Mouse (Mus musculus): ENCODE measurements around the gene Smpd4. TPM values are rescaled to one million over a fixed set of nuclear protein-coding genes. Genes with fewer than 3 reads are reported as not detected.

Gene Smpd4
- polyA plus RNA-seq, 1 experiment from 2014 or later: 30.7 TPM

- H3K27ac ChIP-seq (replicated peaks): no peak overlapping the region
- H3K4me3 ChIP-seq: no peak overlapping the region
- no peaks in the 10 kb centered on the region for H3K4me1 ChIP-seq (replicated peaks)
- ATAC-seq (ENCODE audit: low FRiP score, low read depth): no peak
- 86% methylated on average over 4 of the region's 4 CpGs for WGBS
- no peak overlapping the region for H3K9ac ChIP-seq
- no peaks in the 10 kb centered on the region for H3K9me3 ChIP-seq
- no peaks in the 10 kb centered on the region for H3K27me3 ChIP-seq
- peaks cover 56% of the 10 kb centered on the region for H3K36me3 ChIP-seq
- H3K4me2 ChIP-seq: no peak overlapping the region
These were observed 35.1 kb downstream of the Smpd4 start for GRCm38 (mm10) chr16:17654188-17654795.

- H3K9me3 ChIP-seq: no peaks in the 10 kb centered on the region
- H3K9ac ChIP-seq: no peak overlapping the region
- H3K4me2 ChIP-seq: no peak overlapping the region
- no peaks in the 10 kb centered on the region for H3K27me3 ChIP-seq
- H3K36me3 ChIP-seq: peaks cover 58% of the 10 kb centered on the region
- H3K4me3 ChIP-seq: no peak overlapping the region
- 93% methylated on average over 5 of the region's 5 CpGs for WGBS
- no peaks in the 10 kb centered on the region for H3K4me1 ChIP-seq (replicated peaks)
- no peak overlapping the region for H3K27ac ChIP-seq (replicated peaks)
- no peak for ATAC-seq (ENCODE audit: low FRiP score, low read depth)
These were observed 37.2 kb downstream of the Smpd4 start for GRCm38 (mm10) chr16:17656212-17656871.

GRCm38 (mm10) chr16:17665568-17665967, 46.4 kb downstream of the Smpd4 start:
- no peak overlapping the region for H3K4me2 ChIP-seq
- H3K4me1 ChIP-seq (replicated peaks): no peaks in the 10 kb centered on the region
- ATAC-seq (ENCODE audit: low FRiP score, low read depth): no peak
- no peak overlapping the region for H3K9ac ChIP-seq
- no peaks in the 10 kb centered on the region for H3K27me3 ChIP-seq
- H3K36me3 ChIP-seq: peaks cover 30% of the 10 kb centered on the region
- H3K4me3 ChIP-seq: no peak overlapping the region
- H3K27ac ChIP-seq (replicated peaks): no peak overlapping the region
- no peaks in the 10 kb centered on the region for H3K9me3 ChIP-seq

- H3K4me1 ChIP-seq (replicated peaks): no peaks in the 10 kb centered on the region
- ATAC-seq (ENCODE audit: low FRiP score, low read depth): no peak
- H3K27ac ChIP-seq (replicated peaks): no peak overlapping the region
- H3K9ac ChIP-seq: no peak overlapping the region
- H3K27me3 ChIP-seq: no peaks in the 10 kb centered on the region
- no peak overlapping the region for H3K4me3 ChIP-seq
- H3K4me2 ChIP-seq: no peak overlapping the region
- H3K36me3 ChIP-seq: peaks cover 47% of the 10 kb centered on the region
- H3K9me3 ChIP-seq: no peaks in the 10 kb centered on the region
These were observed 50.7 kb downstream of the Smpd4 start for GRCm38 (mm10) chr16:17669886-17670285.

Other genes starting within 250 kb of the Smpd4 start
- gene Snap29, start 213.4 kb upstream of the Smpd4 start, polyA plus RNA-seq (2015; fragmentation: Nextera tagmentation; extraction: Ambion mirVana): 22.4 and 23.4 TPM in 2 replicates
- 64.0 and 69.7 TPM in 2 replicates for gene Pi4ka, start 213.0 kb upstream of the Smpd4 start, polyA plus RNA-seq (2015; fragmentation: Nextera tagmentation; extraction: Ambion mirVana)
- gene Crkl, start 167.4 kb upstream of the Smpd4 start, polyA plus RNA-seq (2015; fragmentation: Nextera tagmentation; extraction: Ambion mirVana): 79.6 and 85.2 TPM in 2 replicates
- 11.7 and 13.3 TPM in 2 replicates for gene Aifm3, start 129.7 kb upstream of the Smpd4 start, polyA plus RNA-seq (2015; fragmentation: Nextera tagmentation; extraction: Ambion mirVana)
- 134 and 136 TPM in 2 replicates for gene Lztr1, start 110.7 kb upstream of the Smpd4 start, polyA plus RNA-seq (2015; fragmentation: Nextera tagmentation; extraction: Ambion mirVana)
- gene Thap7, start 88.2 kb upstream of the Smpd4 start, polyA plus RNA-seq (2015; fragmentation: Nextera tagmentation; extraction: Ambion mirVana): 61.8 and 64.5 TPM in 2 replicates
- gene Lrrc74b, start 58.1 kb upstream of the Smpd4 start, polyA plus RNA-seq (2015; fragmentation: Nextera tagmentation; extraction: Ambion mirVana): 0.79 and 0.85 TPM in 2 replicates
- 2.1 and 3.3 TPM in 2 replicates for gene P2rx6, start 57.5 kb upstream of the Smpd4 start, polyA plus RNA-seq (2015; fragmentation: Nextera tagmentation; extraction: Ambion mirVana)
- 43.3 and 46.5 TPM in 2 replicates for gene Slc7a4, start 36.1 kb upstream of the Smpd4 start, polyA plus RNA-seq (2015; fragmentation: Nextera tagmentation; extraction: Ambion mirVana)
- gene Ccdc74a, start 27.1 kb downstream of the Smpd4 start, polyA plus RNA-seq (2015; fragmentation: Nextera tagmentation; extraction: Ambion mirVana): 13.4 and 14.0 TPM in 2 replicates
- gene Med15, start 113.5 kb downstream of the Smpd4 start, polyA plus RNA-seq (2015; fragmentation: Nextera tagmentation; extraction: Ambion mirVana): 45.7 and 54.2 TPM in 2 replicates
- 85.1 and 95.0 TPM in 2 replicates for gene Klhl22, start 140.3 kb downstream of the Smpd4 start, polyA plus RNA-seq (2015; fragmentation: Nextera tagmentation; extraction: Ambion mirVana)
- gene Scarf2, start 177.9 kb downstream of the Smpd4 start, polyA plus RNA-seq (2015; fragmentation: Nextera tagmentation; extraction: Ambion mirVana): 2.0 and 2.3 TPM in 2 replicates
- 4.4 and 4.5 TPM in 2 replicates for gene B830017H08Rik, start 213.8 kb downstream of the Smpd4 start, polyA plus RNA-seq (2015; fragmentation: Nextera tagmentation; extraction: Ambion mirVana)
- gene Car15, start 219.0 kb downstream of the Smpd4 start, polyA plus RNA-seq (2015; fragmentation: Nextera tagmentation; extraction: Ambion mirVana): 3.1 and 5.4 TPM in 2 replicates

Measured in hindbrain, embryonic 15.5 days (tissue).